Mouse (Mus musculus) liver, embryonic 11.5 days (tissue): ENCODE measurements around the gene Arhgap5. TPM values are rescaled to one million over a fixed set of nuclear protein-coding genes. Genes with fewer than 3 reads are reported as not detected.

Experiments used
- ATAC-seq: fragments of 200-750 bp; cut with Nextera tagmentation; replicated peaks from 2 replicates; pipeline ENCODE4 v1.8.0; 2017; ENCODE audit warnings: moderate number of reproducible peaks, mild to moderate bottlenecking, moderate TSS enrichment, moderate library complexity; ENCODE audit not compliant: low FRiP score
- DNase-seq: peaks from one replicate; pipeline ENCODE4 v3.0.0-alpha.2; 2017; ENCODE audit warnings: low spot score
- H3K27ac ChIP-seq: fragments of 300-500 bp; sonication (generic); 2 replicates; pipeline ENCODE4 v1.5.1; 2014; ENCODE audit warnings: mild to moderate bottlenecking, low read depth, low read length, control low read depth
- H3K27me3 ChIP-seq: fragments of 300-500 bp; sonication (generic); replicated peaks from 2 replicates; pipeline ENCODE4 v1.6.1; 2014; ENCODE audit warnings: low read length, mixed read lengths; ENCODE audit not compliant: control insufficient read depth, insufficient read depth
- H3K36me3 ChIP-seq: fragments of 300-500 bp; sonication (generic); 2 replicates; pipeline ENCODE4 v1.6.1; 2014; ENCODE audit warnings: mild to moderate bottlenecking, low read length, moderate library complexity, mixed read lengths; ENCODE audit not compliant: control insufficient read depth, insufficient read depth
- H3K4me1 ChIP-seq: fragments of 300-500 bp; sonication (generic); replicated peaks from 2 replicates; pipeline ENCODE4 v1.6.1; 2014; ENCODE audit warnings: low read length, mixed read lengths; ENCODE audit not compliant: control insufficient read depth, insufficient read depth
- H3K4me2 ChIP-seq: fragments of 300-500 bp; sonication (generic); 2 replicates; pipeline ENCODE4 v1.6.1; 2014; ENCODE audit warnings: mild to moderate bottlenecking, control low read depth, moderate library complexity
- H3K4me3 ChIP-seq: fragments of 300-500 bp; sonication (generic); 2 replicates; pipeline ENCODE4 v1.5.1; 2014; ENCODE audit warnings: low read depth, low read length, control low read depth
- H3K9ac ChIP-seq: fragments of 300-500 bp; sonication (generic); 2 replicates; pipeline ENCODE4 v1.6.1; 2014; ENCODE audit warnings: low read depth, low read length, control low read depth
- H3K9me3 ChIP-seq: fragments of 300-500 bp; sonication (generic); 2 replicates; pipeline ENCODE4 v1.6.1; 2016; ENCODE audit warnings: low read length, inconsistent platforms, mixed read lengths; ENCODE audit not compliant: control insufficient read depth
- WGBS: fragments of 180-500 bp; shearing (Covaris S2); extraction: QIAGEN DNeasy Blood & Tissue Kit; methylation state at CpG from one replicate; pipeline ENCODE4 v1.1.7; 2014; 5-methylcytosine and 5-hydroxymethylcytosine counted together
- polyA plus RNA-seq: library from polyadenylated mRNA; unstranded; fragments of >200 nt; fragmentation: Nextera tagmentation; extraction: Ambion mirVana; gene quantifications from 2 replicates; pipeline ENCODE4 v1.2.1, GENCODE M21; 2014

The Arhgap5 gene
- polyA plus RNA-seq, 1 experiment from 2014 or later = 29.7 TPM

- no peaks in the 10 kb centered on the region for H3K4me1 ChIP-seq
- no peaks in the 10 kb centered on the region for H3K36me3 ChIP-seq
- no peaks in the 10 kb centered on the region for H3K27me3 ChIP-seq
- no peak for DNase-seq
- H3K9me3 ChIP-seq = no peaks in the 10 kb centered on the region
- WGBS = 76% methylated on average over 5 of the region's 5 CpGs
- no peak overlapping the region for H3K4me2 ChIP-seq
- no peak overlapping the region for H3K9ac ChIP-seq
- no peak overlapping the region for H3K27ac ChIP-seq
- no peak for ATAC-seq
- no peak overlapping the region for H3K4me3 ChIP-seq
These were observed 21.7 kb upstream of the Arhgap5 start for GRCm38 (mm10) chr12:52481969-52482550.

- WGBS = 96% methylated on average over 9 of the region's 9 CpGs
- no peak overlapping the region for H3K4me3 ChIP-seq
- no peak overlapping the region for H3K4me2 ChIP-seq
- H3K9me3 ChIP-seq = no peaks in the 10 kb centered on the region
- no peaks in the 10 kb centered on the region for H3K36me3 ChIP-seq
- H3K9ac ChIP-seq = no peak overlapping the region
- H3K27me3 ChIP-seq = no peaks in the 10 kb centered on the region
- H3K27ac ChIP-seq = no peak overlapping the region
- no peaks in the 10 kb centered on the region for H3K4me1 ChIP-seq
- ATAC-seq (no peak), DNase-seq (no peak)
These were observed 20.6 kb upstream of the Arhgap5 start for GRCm38 (mm10) chr12:52483219-52483618.

GRCm38 (mm10) chr12:52488266-52488975 is 15.4 kb upstream of the Arhgap5 start:
- 50% methylated on average over 15 of the region's 15 CpGs for WGBS
- Histone ChIP-seq H3K4me1 (0 out of 2 replicates have a peak, but pooled peaks cover 4% of the 10 kb centered on the region), H3K9me3 (no peaks in the 10 kb centered on the region)

GRCm38 (mm10) chr12:52493281-52493681 is 10.5 kb upstream of the Arhgap5 start:
- 0 out of 2 replicates have a peak, but pooled peaks cover 4% of the 10 kb centered on the region for H3K4me1 ChIP-seq
- no peak overlapping the region for H3K4me2 ChIP-seq
- no peak overlapping the region for H3K4me3 ChIP-seq
- no peaks in the 10 kb centered on the region for H3K27me3 ChIP-seq
- ATAC-seq (no peak), DNase-seq (no peak)
- no peak overlapping the region for H3K9ac ChIP-seq
- no peaks in the 10 kb centered on the region for H3K36me3 ChIP-seq
- WGBS = 61% methylated on average over 6 of the region's 6 CpGs
- H3K27ac ChIP-seq = no peak overlapping the region
- no peaks in the 10 kb centered on the region for H3K9me3 ChIP-seq

More at GRCm38 (mm10) chr12:52488266-52488975, 15.4 kb upstream of the Arhgap5 start:
- no peak for DNase-seq
- Histone ChIP-seq H3K4me3 (no peak overlapping the region), H3K36me3 (no peaks in the 10 kb centered on the region), H3K27me3 (no peaks in the 10 kb centered on the region), H3K27ac (no peak overlapping the region), H3K4me2 (no peak overlapping the region), H3K9ac (no peak overlapping the region)
- no peak for ATAC-seq

GRCm38 (mm10) chr12:52497209-52497608 is 6.6 kb upstream of the Arhgap5 start:
- no peaks in the 10 kb centered on the region for H3K27me3 ChIP-seq
- 0 out of 2 replicates have a peak, but pooled peaks cover 4% of the 10 kb centered on the region for H3K4me1 ChIP-seq
- DNase-seq (no peak), ATAC-seq (no peak)
- no peak overlapping the region for H3K9ac ChIP-seq
- no peak overlapping the region for H3K4me3 ChIP-seq
- no peaks in the 10 kb centered on the region for H3K36me3 ChIP-seq
- H3K9me3 ChIP-seq = no peaks in the 10 kb centered on the region
- no peak overlapping the region for H3K4me2 ChIP-seq
- no peak overlapping the region for H3K27ac ChIP-seq
- 73% methylated on average over 3 of the region's 3 CpGs for WGBS

- no peak for DNase-seq
- no peak for ATAC-seq
- no peaks in the 10 kb centered on the region for H3K4me1 ChIP-seq
These were observed 2.6 kb upstream of the Arhgap5 start for GRCm38 (mm10) chr12:52500915-52501833.

GRCm38 (mm10) chr12:52502161-52502560 is 1.6 kb upstream of the Arhgap5 start:
- Histone ChIP-seq H3K4me3 (no peak overlapping the region), H3K9me3 (no peaks in the 10 kb centered on the region), H3K9ac (no peak overlapping the region), H3K27ac (no peak overlapping the region), H3K27me3 (no peaks in the 10 kb centered on the region), H3K36me3 (no peaks in the 10 kb centered on the region), H3K4me1 (no peaks in the 10 kb centered on the region), H3K4me2 (no peak overlapping the region)
- ATAC-seq (no peak), DNase-seq (no peak)
- WGBS = 64% methylated on average over 3 of the region's 3 CpGs

More at GRCm38 (mm10) chr12:52500915-52501833, 2.6 kb upstream of the Arhgap5 start:
- Histone ChIP-seq H3K9ac (no peak overlapping the region), H3K4me2 (no peak overlapping the region), H3K4me3 (no peak overlapping the region), H3K27ac (no peak overlapping the region), H3K36me3 (no peaks in the 10 kb centered on the region), H3K9me3 (no peaks in the 10 kb centered on the region), H3K27me3 (no peaks in the 10 kb centered on the region)
- WGBS = 71% methylated on average over 8 of the region's 8 CpGs

- under 1% methylated on average over 13 of the region's 13 CpGs for WGBS
- Histone ChIP-seq H3K9me3 (no peaks in the 10 kb centered on the region), H3K4me2 (peak overlapping the region; percentile 78), H3K9ac (peak overlapping the region; percentile 62), H3K27ac (peak overlapping the region; percentile 44), H3K4me1 (no peaks in the 10 kb centered on the region), H3K4me3 (peak overlapping the region; percentile 98), H3K36me3 (no peaks in the 10 kb centered on the region), H3K27me3 (no peaks in the 10 kb centered on the region)
- ATAC-seq (no peak), DNase-seq (no peak)
These were observed 679 bp upstream of the Arhgap5 start for GRCm38 (mm10) chr12:52503131-52503455.
